Mouse (Mus musculus): Measurements from ENCODE around the gene Hbb-bh2.
"Not testable (repeated sequence)": the region's sequence is repeated elsewhere in the genome, so short reads cannot be mapped to it uniquely, and the experiment has no call there.

Hbb-bh2 gene

DNA sequence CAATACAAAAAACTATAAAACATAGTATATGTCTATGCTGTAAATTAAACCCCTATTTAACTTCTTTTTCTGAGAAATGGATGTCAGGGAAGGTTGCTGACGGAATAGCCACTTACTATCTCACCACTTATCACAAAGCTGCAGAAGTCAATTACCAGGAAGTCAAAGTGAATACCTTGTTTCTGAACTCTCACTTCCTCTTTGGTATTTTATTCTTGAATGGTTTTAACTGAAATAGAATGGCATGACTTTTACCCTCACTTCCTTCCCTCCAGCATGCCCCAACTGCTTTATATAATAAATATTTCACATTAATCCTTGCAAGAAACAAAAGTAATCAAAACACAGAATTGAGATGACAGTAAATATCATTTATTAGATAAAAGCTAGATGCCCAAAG, 28.1 kb downstream of the Hbb-bh2 start:
- DNase-seq (ENCODE audit: low spot score) = no peak

DNA sequence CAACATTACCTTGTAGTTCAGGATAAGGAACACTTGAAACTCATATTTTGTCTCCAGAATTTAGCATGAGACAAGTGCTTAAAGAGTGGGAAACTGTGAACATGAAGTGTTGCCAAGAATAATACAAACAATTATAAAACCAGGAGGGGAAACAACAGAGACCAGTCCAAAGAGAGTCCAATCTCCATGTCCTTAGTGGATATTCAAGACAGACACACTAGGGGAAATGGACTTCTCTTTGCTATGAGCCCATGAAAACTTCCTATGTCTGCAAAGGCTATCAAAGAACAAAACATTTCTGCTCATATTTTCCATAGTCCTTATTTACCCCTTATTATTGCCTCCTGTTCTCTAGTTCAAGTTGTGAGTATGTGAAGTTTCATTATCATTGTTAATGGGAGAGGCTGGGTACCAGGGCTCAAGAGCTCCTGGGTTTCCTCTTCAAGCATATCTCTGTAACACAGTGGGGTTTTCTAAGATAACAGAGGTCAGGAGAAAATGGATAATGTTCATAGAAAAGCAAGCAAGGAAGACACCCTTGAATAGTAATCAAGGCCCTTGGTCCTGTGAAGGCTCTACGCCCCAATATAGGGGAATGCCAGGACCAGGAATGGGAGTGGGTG, 29.0 kb downstream of the Hbb-bh2 start:
- no peak for DNase-seq (ENCODE audit: low spot score)

DNA sequence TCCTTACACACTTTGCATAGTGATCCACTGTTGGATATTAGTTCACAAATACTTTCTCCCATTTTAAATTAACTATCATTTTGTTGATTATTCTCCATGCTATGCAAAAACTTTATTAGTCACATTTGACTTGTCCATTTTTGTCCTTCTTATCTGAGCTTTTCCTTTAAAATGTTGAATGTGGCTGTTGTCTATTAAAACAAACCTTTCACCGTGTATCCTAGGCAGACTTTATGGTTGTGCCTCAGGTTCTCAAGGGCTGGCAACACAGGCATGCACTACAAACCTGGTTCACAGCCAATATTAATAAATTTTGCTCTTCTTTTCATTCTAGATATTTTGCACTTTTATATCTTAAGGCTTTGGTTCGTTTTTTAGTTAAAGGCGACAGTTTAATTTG, 29.6 kb downstream of the Hbb-bh2 start:
- no peak for DNase-seq (ENCODE audit: low spot score)

DNA sequence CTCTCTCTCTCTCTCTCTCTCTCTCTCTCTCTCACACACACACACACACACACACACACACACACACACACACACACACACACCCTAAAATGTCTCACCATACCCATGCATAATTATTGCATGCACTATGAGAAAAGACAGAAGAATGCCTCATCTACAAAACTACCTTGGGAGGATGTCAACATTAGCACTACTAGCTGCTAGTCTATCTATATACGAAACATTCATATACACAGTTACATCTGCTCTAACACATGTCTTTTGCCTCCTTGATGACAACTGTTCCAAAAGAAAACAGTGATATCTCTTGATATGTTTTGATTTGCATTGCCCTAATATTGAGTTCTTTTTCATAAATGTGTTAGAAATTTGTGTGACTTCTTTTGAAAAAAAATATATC, 30.0 kb downstream of the Hbb-bh2 start:
- no peak for DNase-seq (ENCODE audit: low spot score)

DNA sequence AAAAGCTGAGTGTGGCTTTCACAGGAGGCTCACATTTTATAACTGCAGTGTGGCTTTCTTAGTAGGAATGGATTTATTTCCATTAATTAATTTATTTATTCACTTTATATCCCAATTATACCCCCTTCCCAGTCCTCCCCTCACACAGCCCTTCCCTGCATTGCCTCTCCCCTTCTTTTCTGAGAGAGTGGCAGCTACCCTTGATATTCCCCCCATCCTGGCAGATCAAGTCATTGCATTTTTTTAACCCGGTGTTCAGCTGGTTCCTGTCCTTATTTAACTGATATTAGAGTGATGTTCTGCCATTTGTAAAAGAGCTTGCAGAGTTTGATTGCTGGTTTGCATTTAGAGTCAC, 30.5 kb downstream of the Hbb-bh2 start:
- no peak for DNase-seq (ENCODE audit: low spot score)

DNA sequence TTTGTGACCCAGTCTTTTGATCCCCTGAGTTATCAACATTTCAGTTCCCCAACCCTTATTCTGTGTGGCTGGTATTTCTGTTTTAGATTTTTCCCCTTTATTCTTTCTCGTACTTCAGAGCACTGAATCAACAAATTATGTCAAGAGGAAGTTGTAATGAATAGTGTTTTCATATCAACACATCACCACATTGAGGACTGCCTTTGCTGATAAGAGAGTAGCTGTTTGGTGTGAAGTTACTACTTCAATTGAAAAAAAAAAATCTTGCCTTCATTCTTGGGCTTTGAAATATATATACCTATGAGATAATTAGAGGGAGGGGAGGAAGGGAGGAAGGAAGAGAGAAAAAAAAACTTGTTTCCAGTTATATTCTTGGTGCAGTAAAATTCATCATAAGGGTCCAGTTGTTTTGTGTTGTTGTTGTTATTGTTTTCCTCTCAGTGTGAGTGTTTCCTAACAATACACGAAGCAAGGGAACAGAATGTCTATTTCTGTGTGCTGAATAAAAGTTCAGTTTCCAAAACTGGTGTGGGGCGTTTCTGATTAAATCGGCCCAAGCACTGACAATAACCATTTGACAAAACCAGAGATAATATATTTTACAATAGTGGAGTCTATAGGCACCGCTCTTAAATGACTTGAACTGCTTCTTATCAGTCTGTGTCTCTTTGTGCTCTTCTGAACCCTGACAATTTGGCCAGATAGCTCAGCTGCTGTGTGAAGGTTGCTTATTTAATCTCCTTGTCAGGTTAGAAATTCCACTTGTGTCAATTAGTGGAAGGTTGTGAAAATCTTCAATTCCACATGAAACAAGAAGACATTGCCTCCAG, 31.1 kb downstream of the Hbb-bh2 start:
- DNase-seq (ENCODE audit: low spot score) = peak; percentile 5

DNA sequence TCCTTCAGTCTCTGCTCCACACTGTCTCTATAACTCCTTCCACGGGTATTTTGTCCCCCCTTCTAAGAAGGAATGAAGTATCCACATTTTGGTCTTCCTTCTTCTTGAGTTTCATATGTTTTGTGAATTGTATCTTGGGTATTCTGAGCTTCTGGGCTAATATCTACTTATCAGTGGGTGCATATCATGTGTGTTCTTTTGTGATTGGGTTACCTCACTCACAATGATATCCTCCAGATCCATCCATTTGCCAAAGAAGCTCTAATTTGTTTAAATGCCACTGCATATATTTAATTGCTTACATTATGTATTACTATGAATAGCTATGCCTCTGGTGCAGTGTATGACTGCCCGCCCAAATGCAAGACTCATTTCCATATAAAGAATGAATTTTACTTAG, 32.2 kb downstream of the Hbb-bh2 start:
- not testable (repeated sequence) for DNase-seq (ENCODE audit: low spot score)

DNA sequence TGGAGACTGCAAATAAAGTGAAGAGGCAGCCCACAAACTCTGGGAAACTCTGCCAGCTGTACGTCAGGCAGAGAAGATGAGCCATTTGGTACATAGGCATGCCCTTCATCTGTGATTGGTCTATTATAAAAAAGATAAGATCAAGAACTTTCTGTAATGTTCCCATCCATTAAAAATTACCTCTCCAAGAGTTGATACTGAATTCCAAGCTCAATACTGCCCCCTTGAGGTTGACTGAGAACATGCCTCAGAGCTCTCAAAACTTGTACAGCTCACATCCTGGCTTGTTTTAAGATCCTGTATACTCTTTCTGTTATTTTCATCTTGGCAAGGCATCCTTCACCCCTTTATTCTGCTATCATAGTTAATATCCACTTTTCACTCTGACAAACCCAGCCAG, 33.5 kb downstream of the Hbb-bh2 start:
- peak; percentile 68 for DNase-seq (ENCODE audit: low spot score)

DNA sequence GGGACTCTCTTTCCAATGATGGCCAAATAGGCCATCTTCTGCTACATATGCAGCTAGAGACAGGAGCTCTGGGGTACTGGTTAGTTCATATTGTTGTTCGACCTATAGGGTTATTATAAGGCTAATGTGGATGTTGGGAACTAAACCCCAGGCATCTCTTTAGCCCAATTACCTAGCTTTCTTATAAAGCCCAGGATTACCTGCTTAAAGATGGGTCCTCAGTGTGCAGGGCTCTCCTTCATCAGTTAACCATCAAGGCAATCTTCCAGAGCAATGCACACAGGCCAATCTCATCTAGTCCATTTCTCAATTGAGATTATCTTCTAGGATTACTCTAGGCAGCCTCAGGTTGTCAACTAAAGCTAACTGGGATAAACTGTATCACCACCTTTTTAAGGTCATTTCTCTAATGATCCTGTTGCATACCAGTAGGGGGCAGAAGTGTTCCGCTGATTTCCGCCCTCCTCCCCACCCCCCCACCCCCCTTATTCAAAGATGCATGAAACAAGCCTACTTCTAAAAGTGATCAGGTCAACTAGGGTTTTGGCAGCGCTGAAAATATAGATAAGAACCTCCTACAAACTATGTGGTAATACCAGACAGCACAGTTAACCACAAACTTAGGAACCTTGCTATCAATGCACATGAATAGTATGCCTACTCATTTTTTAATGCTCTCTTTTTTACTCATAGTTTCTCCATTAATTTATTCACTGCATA, 47.5 kb downstream of the Hbb-bh2 start:
- DNase-seq (ENCODE audit: low spot score) = peak; percentile 5

DNA sequence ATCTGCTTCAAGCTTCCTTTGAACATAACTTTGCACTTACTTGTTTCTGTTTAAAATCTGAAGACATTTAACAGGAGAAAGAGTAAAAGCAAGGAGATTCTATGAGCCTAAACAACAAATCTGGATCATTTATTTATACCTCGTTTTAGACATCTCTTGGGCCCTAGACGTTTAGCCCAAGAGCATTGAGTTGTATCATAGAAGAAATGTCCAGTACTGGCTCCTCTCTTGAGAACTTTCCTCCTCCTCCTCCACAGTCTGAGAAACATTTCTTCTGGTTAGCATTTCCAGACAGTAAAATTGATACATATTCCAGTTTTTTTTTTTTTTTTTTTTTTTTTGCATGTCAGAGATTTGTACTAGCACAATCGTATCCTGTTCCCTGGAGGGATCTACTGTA, 48.6 kb downstream of the Hbb-bh2 start, which contains the start of gene Olfr67:
Gene Olfr67 (minus strand): TSS at position 101 of the 400 bp plus-strand sequence.
- DNase-seq (ENCODE audit: low spot score) = no peak

Data from embryo, embryonic 10 days (tissue).